In the genomic region with DNA sequence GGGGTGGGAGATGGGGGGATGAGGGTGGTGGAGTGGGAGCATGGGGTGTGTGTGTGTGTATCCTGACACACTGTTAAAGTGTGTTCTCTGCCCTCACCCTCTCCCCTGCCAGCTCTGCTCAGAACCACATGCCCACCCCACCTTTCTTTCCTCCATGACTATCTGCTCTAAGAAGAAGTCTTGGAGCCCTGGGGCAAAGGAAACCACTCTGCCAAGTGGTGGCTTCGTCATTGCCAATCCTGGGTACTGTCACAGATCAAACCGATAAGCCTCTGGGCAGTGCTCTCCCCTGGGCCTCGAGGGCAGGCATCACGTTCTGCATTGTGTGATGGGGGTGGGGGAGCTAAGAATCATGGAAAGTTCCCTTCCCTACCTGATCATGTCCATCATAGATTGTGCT, we compare ENCODE assay signal across 21 mouse cellular contexts. TPM values are rescaled to one million over a fixed set of nuclear protein-coding genes. Genes with fewer than 3 reads are reported as not detected.
A peak's percentile ranks its signal among the peaks of the same experiment; 100 is the strongest.
DNase-seq lines count a peak whose midpoint lies in the region; ATAC-seq and TF ChIP-seq lines count a peak whose summit lies in the region.
"Had no signal": no experiment of that assay in that cellular context is flagged by ENCODE, and none has a peak within 500 bp of the region (broad histone marks: within the 10 kb centered on the region; RNA-seq: fewer than 3 reads in every experiment).

No protein-coding gene starts in this region.

- no peak for DNase-seq in forebrain, embryonic 10.5 days (ENCODE audit: extremely low spot score, low spot score)
- no peak for DNase-seq in kidney, adult 2 months
- DNase-seq in cerebellum, postnatal 10 days: no peak
- DNase-seq in retina, postnatal 1 day: no peak
- no peak for DNase-seq in testis, postnatal 10 days (ENCODE audit: low spot score)
- DNase-seq: adrenal gland, adult 2 months; cerebellum, adult 8-10 months; heart, adult 2 months; heart, postnatal 14 days; kidney, postnatal 36 days; lung, adult 2 months; right cerebral cortex, postnatal 4 days; thymus, postnatal 14 days had no signal

- 0 out of 2 replicates have a peak overlapping the region, but pooled peaks have one; percentile 13 for H3K27ac ChIP-seq in forebrain, embryonic 10.5 days
- no peak overlapping the region for H3K27ac ChIP-seq in forebrain, embryonic 16.5 days (ENCODE audit: low read length)
- H3K27ac ChIP-seq in kidney, embryonic 16.5 days (ENCODE audit: low read length): no peak overlapping the region
- no peak overlapping the region for H3K27ac ChIP-seq in kidney, adult 2 months (ENCODE audit: insufficient read depth, low read depth, low read length)
- H3K27ac ChIP-seq: heart, adult 2 months; hindbrain, embryonic 14.5 days; midbrain, embryonic 10.5 days had no signal

- peaks cover 36% of the 10 kb centered on the region for H3K4me1 ChIP-seq in forebrain, embryonic 10.5 days
- H3K4me1 ChIP-seq in forebrain, embryonic 16.5 days (replicated peaks; ENCODE audit: control insufficient read depth, insufficient read depth, low read length): no peaks in the 10 kb centered on the region; the same call in 1 of the 2 replicates
- H3K4me1 ChIP-seq in kidney, embryonic 16.5 days (ENCODE audit: insufficient read depth, low read length): peaks cover 20% of the 10 kb centered on the region
- H3K4me1 ChIP-seq in kidney, adult 2 months (ENCODE audit: control insufficient read depth, insufficient read depth, low read length): no peaks in the 10 kb centered on the region

- H3K9ac ChIP-seq in forebrain, embryonic 16.5 days (replicated peaks; ENCODE audit: low read depth, low read length): no peak overlapping the region
- no peak overlapping the region for H3K9ac ChIP-seq in kidney, embryonic 16.5 days (replicated peaks; ENCODE audit: low read length)
- H3K9ac ChIP-seq: hindbrain, embryonic 14.5 days had no signal

- ATAC-seq in forebrain, embryonic 16.5 days: no peak
- peak; percentile 33; the same call in 1 of the 2 replicates for ATAC-seq in kidney, embryonic 16.5 days (ENCODE audit: low FRiP score, low TSS enrichment)
- ATAC-seq in hematopoietic stem cell, adult 5-6 weeks (replicated peaks in 1 of 2; ENCODE audit: insufficient read depth in 1 of 2, low FRiP score in 2 of 2, low TSS enrichment in 1 of 2, low read depth in 1 of 2, poor library complexity in 2 of 2, severe bottlenecking in 2 of 2): peak; percentile 67 to 80

- TF ChIP-seq CTCF in kidney, adult 2 months (conservative IDR thresholded peaks at IDR 0.05; ENCODE audit: insufficient read depth, insufficient read length, low read depth, low read length): no peak

- no peak overlapping the region for H3K4me2 ChIP-seq in forebrain, embryonic 16.5 days (ENCODE audit: low read length)
- no peak overlapping the region for H3K4me2 ChIP-seq in kidney, embryonic 16.5 days (replicated peaks; ENCODE audit: low read depth, low read length)
- H3K4me2 ChIP-seq: hindbrain, embryonic 14.5 days; liver, embryonic 11.5 days had no signal

- TF ChIP-seq POLR2A in kidney, adult 2 months (IDR thresholded peaks at IDR 0.05; ENCODE audit: low read depth, low read length): no peak

- no peaks in the 10 kb centered on the region for H3K27me3 ChIP-seq in forebrain, embryonic 10.5 days (ENCODE audit: poor library complexity, severe bottlenecking)
- no peaks in the 10 kb centered on the region for H3K27me3 ChIP-seq in forebrain, embryonic 16.5 days (replicated peaks; ENCODE audit: control insufficient read depth, insufficient read depth, low read length)
- no peaks in the 10 kb centered on the region for H3K27me3 ChIP-seq in kidney, embryonic 16.5 days (ENCODE audit: insufficient read depth, low read length)
- H3K27me3 ChIP-seq in kidney, adult 2 months (replicated peaks; ENCODE audit: control insufficient read depth, insufficient read depth, low read length): no peaks in the 10 kb centered on the region

- H3K9me3 ChIP-seq in forebrain, embryonic 10.5 days: no peaks in the 10 kb centered on the region
- H3K9me3 ChIP-seq in forebrain, embryonic 16.5 days (ENCODE audit: control insufficient read depth, low read length): no peaks in the 10 kb centered on the region
- no peaks in the 10 kb centered on the region for H3K9me3 ChIP-seq in kidney, embryonic 16.5 days (ENCODE audit: low read length)

- no peaks in the 10 kb centered on the region for H3K36me3 ChIP-seq in forebrain, embryonic 10.5 days (replicated peaks)
- H3K36me3 ChIP-seq in forebrain, embryonic 16.5 days (ENCODE audit: control insufficient read depth, insufficient read depth): no peaks in the 10 kb centered on the region
- no peaks in the 10 kb centered on the region for H3K36me3 ChIP-seq in kidney, embryonic 16.5 days (ENCODE audit: insufficient read depth, low read length)
- H3K36me3 ChIP-seq in kidney, adult 2 months (ENCODE audit: control insufficient read depth, insufficient read depth, low read length): no peaks in the 10 kb centered on the region
- H3K36me3 ChIP-seq: midbrain, embryonic 10.5 days had no signal

- WGBS in forebrain, embryonic 10.5 days: 63% methylated on average over 4 of the region's 4 CpGs
- WGBS in forebrain, embryonic 16.5 days: 55% methylated on average over 4 of the region's 4 CpGs
- WGBS in kidney, embryonic 16.5 days: 57% methylated on average over 4 of the region's 4 CpGs
- 68% methylated on average over 4 of the region's 4 CpGs for WGBS in kidney, adult 2 months

- H3K4me3 ChIP-seq in forebrain, embryonic 10.5 days: no peak overlapping the region
- H3K4me3 ChIP-seq in forebrain, embryonic 16.5 days (replicated peaks; ENCODE audit: low read length): no peak overlapping the region
- no peak overlapping the region for H3K4me3 ChIP-seq in kidney, embryonic 16.5 days (ENCODE audit: low read length)
- no peak overlapping the region for H3K4me3 ChIP-seq in kidney, adult 2 months (ENCODE audit: insufficient read depth, low read depth, low read length)
- H3K4me3 ChIP-seq: heart, adult 2 months; midbrain, embryonic 10.5 days had no signal

RNA-seq across cellular contexts. Expression of a gene that starts 2.3 kb away (rescaled TPM):
- 0.17 TPM in 1 of 2 replicates, not detected in the other for polyA plus RNA-seq in forebrain, embryonic 10.5 days (2016; fragmentation: Nextera tagmentation; extraction: Ambion mirVana)
- not detected in 2 replicates for polyA plus RNA-seq in forebrain, embryonic 16.5 days (2015; fragmentation: Nextera tagmentation; extraction: Ambion mirVana)
- 0.68 and 0.85 TPM in 2 replicates for polyA plus RNA-seq in kidney, embryonic 16.5 days (2015; fragmentation: Nextera tagmentation; extraction: Ambion mirVana)
- polyA plus RNA-seq in kidney, adult 2 months (2012; rRNA removed): 0.09 and 0.49 TPM in 2 replicates
- not detected in 2 replicates for total RNA-seq in hematopoietic stem cell, adult 5-6 weeks (2017)
- total RNA-seq: gastrocnemius, adult 8-10 months; heart, adult 2 months; heart, postnatal 14 days; left cerebral cortex, adult 8-10 months had no signal
- polyA plus RNA-seq: heart, adult 2 months; hindbrain, embryonic 14.5 days; liver, embryonic 11.5 days had no signal

RNA-seq across cellular contexts. Expression of a gene that starts 4.6 kb away (rescaled TPM):
- polyA plus RNA-seq in forebrain, embryonic 10.5 days (2016; fragmentation: Nextera tagmentation; extraction: Ambion mirVana): 1.5 and 1.9 TPM in 2 replicates
- 1.1 and 1.3 TPM in 2 replicates for polyA plus RNA-seq in forebrain, embryonic 16.5 days (2015; fragmentation: Nextera tagmentation; extraction: Ambion mirVana)
- 0.26 and 0.69 TPM in 2 replicates for polyA plus RNA-seq in kidney, embryonic 16.5 days (2015; fragmentation: Nextera tagmentation; extraction: Ambion mirVana)
- polyA plus RNA-seq in kidney, adult 2 months (2012; rRNA removed): 0.30 TPM in 1 of 2 replicates, not detected in the other
- total RNA-seq in hematopoietic stem cell, adult 5-6 weeks (2017): not detected in 2 replicates
